Mouse (Mus musculus) brain, adult 2 months (tissue): Measurements from ENCODE around the gene Isyna1.

Experiments used
- DNase-seq: peaks from one replicate; pipeline ENCODE4 v3.0.0; 2011; ENCODE audit warnings: low read depth, low spot score

Isyna1 gene

DNA sequence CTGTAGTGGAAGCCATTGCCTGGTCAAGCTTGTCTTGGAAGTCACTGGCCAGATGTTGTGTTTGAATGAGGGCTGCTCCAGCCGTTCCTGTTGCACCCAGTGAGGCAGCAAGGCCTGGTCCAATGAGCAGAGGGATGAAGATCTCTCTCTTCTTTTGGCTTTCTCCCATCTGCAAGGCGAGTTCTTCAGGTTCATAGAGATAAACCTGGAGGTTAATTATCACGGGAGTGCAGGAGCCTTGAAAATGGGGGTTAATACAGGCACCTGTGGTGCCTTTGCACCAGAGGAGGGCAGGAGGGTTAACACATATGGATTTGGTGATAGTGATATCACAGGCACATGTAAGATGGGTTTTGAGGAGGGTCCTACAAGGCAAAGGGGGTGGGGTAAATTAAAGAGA, 28.0 kb downstream of the Isyna1 start:
- no peak for DNase-seq

DNA sequence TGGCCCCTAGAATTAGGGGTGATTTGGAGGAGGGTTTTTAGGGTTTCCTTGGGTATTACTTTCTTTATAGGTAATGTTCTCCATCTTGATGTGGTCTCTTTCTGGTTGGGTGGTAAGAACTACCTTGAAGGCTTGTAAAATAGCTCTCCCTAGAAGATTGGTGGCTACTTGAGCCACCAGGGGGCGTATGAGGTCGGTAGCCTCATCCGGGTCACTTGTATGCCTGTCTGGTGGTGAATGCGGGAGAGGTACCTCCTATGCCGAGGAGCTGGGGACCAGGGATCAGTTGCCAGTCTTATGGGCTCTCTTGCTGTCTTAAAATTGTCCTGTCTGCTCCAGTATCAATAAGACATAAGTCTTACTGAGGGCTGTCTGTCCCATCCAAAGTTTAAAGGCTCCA, 30.9 kb downstream of the Isyna1 start:
- DNase-seq = peak; percentile 47

DNA sequence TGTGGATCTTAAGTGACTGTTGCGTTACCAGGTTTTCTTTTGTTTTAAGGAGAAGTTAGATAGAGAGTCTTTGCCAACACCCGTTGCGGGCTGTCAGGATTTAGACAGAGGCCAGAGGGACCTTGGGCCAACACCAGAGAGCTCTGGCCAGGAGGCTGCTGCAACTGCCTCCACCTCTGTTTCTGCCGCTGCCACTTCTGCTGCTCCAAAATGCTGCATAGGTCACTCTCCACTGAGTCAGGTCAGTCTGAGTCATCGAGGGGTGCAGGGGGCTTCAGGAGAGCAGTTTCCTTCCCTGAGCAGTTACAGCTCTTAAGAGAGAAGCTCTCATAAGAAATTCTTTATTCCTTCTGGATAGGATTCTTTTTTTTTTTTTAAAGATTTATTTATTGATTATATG, 32.9 kb downstream of the Isyna1 start:
- no peak for DNase-seq

DNA sequence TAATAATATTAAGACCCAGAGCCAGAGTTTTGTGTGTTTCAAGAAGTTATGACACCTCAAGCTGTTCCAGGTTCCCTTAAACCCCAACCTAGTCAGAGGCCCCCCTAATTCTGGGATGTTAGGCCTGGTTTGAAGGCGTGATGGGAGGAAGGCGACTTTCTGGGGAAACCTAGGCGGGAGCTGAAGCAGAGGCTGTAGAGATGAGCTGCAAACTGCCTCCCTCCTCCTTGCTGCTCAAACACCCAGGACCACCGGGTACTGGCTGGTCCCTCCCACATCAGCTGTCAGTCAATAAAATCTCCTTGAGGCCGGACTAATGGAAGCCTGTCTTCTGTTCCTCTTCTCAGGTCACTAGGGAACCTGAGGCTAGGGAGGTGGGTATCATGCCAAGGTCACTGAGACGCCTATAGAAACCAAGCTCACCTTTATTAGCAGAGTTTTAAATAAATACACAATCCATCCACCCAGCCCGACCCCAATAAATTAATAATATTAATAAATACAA, 34.9 kb downstream of the Isyna1 start:
- no peak for DNase-seq

DNA sequence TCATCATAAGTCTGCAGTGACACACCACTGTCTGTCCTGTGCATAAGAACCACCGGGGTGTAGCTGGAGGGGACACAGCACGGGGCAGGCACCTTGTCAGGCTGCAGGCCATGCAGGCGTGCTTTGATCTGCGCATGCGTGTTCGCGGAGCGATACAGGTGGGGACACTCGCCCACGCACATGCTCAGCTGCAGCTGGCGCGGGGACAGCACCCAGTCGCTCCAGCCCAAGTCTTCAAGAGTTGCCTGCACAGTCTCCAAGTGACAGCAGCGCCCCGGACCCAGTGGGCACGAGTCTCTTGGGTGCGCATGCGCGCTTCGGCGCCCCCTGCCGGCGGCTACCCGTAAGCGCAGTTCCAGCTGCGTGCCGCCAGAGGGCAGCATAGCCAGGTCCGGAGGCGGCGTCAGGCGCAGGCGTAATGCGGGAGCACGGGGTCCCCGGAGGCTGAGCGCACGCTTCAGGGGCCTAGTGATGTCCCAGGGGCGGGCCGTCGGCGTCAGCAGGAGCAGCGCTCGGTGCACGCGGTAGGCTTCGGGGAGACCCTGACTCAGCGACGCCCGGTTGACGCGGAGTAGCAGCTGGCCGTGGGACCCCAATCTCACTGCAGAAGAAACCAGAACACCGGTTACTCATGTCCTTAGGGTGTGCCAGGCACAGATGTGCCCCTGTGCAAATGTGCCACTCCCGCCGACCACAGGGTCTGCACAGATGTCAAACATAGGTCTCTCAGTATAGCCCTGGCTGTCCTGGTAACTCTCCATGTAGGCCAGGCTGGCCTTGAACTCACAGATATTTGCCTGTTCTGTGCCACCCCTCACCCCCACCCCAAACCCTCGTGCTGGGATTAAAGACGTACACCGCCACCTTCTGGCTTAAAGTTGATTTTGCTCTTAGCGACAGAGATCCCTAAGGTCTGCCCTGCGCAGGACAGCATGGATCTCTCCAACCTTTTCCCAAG, 35.7 kb downstream of the Isyna1 start:
- peak; percentile 94 for DNase-seq

DNA sequence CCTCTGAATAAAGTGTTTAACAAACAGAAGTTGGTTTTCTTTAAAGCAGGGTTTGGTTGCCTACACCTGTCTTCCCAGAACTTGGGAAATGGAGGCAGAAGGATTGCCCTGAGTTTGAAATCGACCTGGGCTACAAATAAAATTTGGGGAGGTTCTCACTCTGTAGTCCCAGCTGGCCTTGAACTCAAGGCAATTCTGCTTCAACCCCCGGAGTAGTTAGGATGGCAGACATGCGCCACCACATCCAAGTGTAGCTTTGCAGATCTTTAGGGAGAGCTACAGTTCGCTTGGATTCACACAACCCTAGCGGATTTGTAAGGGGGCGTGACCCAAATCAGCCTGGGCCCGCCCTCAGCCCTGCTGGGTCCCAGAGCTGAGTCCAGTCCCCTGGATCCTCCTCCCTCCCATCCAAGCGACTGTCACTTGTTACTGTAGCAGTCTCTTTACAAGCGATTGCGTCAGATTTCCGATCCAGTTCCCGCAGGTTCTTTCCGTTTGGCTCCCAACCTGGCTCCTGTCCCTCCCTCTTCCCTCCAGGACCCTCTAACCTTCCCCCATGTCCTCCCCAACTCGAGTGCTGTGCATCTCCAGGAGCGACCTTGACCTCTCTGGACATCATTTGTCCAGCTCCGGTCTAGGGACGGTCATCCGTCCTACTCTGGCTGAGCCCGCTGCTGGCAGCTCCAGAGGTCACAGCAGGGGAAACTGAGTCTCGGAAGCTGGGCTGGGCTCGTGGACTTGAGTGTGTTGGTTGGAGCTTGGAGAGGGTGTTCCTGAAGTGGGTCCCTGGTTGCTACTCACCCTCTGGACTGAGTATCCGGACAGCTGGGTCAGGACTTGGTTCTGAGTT, 36.6 kb downstream of the Isyna1 start:
- peak; percentile 52 for DNase-seq

DNA sequence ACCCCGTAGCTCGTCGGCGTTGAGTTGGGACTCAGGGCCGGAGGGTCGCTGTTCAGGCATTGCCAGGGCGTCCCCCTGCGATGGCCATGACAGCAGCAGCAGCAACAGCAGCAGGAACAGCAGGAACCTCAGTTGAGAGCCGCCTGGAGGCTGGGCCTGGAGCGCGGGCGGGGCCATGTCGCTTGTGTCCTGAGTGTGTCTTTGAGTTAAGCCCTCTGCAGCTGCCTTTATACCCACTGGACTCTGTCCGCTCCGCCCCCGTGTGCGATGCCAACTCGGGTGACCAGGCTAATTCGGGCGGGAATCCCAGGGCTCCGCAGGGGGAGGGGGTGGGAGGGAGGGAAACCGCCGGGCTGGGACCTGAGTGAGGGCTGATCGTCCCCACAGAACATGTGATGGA, 37.3 kb downstream of the Isyna1 start:
- DNase-seq = no peak

DNA sequence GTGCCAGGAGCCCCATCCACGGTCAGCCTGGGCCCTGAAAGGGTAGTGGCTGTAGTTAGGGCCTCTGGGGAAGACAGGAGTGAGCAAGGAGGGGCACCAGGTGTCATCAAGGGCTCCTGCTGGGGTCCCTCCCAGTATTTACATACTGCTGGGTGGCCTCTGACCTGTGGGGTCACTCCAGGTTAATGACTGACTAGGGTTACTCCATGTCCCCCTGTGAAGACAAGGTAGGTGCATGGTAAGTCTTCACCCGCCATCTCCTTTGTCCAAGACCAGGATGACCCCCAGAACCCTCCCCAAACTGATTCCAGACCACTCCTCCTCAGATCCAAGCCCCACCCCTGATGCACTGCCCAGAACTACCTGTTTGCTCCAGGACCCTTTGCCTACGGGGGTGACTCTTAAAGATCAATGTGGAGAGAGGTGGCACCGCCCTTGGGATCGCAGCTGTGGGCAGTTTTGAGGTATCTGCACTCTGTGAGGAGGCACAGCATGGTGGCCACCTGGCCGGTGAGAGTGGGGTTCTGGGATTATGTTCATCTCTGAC, 38.2 kb downstream of the Isyna1 start, which contains the start of gene Gdf15:
Gdf15 (minus strand) TSS at position 111 of the 547 bp plus-strand sequence.
- no peak for DNase-seq

DNA sequence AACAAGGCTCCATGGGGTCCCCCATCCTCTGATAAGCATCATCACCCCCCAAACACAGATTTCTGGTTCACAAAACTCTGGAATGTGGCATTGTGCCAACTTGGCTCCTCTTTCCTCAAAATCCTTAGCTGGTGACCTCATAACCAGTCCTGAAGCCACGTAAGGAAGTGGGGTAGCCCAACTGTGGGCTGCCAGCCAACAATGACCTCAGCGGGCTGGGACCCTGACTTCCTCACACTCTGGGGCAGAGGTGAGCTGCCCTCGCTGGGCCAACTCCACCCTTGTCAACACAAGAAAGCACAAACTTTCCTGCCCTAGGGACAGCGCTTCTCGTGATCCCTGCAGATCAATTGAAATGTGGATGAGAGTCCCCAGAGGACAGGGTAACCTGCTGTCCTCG, 39.9 kb downstream of the Isyna1 start:
- DNase-seq = no peak

DNA sequence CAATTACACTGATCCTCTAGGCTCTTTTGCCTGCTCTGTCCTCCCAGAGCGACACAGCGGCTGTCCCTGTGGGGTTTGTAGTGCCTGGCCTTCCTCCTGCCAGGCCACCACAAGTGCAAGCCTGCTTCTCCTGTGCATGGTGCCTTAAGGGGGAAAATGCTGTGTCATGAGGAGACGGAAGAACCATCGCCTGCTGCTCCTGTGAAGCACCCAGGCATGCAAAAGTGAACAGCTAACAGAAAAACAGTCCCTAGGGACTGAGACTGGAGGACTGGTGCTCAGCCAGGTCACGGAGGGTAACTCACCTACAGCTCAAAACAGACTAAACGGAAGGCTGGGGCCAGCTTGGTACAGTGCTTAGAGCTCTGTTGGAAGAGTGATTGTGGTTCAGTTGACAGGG, 41.4 kb downstream of the Isyna1 start:
- DNase-seq = no peak

DNA sequence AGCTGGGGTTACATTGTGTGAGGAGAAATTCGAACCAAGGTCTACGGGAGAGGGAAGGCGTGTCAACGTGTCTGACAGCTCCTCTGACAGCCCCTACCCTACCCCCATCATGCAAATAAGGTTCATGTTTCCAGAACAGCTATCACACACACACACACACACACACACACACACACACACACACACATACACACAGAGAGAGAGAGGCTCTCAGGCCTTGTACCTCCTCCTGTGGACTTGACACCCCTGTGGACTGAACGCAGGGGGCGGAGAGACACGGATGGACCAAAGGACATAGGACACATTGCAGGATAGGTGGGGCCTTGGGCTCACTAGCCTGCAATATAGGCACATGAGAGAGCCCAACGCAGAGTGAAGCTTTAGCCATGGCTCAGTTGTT, 42.7 kb downstream of the Isyna1 start:
- DNase-seq = no peak

DNA sequence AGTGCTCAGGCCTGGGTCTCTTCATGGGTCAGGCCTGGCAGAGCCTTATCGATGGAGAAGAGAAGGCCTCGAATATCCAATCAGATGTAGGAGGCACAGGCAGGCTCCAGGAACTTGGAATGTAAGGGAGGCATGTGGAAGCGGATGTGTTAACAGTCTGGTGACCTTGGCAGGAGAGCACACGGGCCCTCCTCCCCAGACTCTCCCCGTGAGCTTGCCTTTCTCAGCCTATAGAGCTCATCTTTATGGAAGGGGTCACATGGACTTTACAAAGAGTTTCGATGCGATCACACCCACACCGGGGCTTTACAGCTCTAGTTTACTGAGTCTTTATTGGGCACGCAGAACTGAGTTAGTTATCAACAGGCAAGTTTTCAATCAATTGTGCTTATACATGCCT, 44.6 kb downstream of the Isyna1 start:
- DNase-seq = no peak

DNA sequence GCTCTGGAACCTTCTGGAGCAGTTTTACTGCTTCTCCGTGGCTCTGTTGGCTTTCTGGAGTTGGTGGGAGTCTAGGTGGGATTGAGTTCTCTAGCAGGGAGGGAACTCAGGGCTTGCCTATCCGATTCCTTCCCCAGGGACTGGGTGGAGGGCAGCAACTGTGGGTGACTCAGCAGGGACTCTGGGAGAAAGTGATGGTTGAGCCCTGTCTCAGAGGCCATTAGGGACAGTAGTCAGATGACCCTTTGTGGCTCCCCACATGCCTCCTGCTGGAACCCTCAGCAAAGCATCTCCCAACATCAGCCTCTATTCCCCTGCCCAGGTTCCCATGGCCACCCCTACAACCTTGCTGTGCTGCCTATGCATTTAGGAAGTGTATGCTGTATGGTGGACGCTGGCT, 48.8 kb downstream of the Isyna1 start:
- DNase-seq = no peak

DNA sequence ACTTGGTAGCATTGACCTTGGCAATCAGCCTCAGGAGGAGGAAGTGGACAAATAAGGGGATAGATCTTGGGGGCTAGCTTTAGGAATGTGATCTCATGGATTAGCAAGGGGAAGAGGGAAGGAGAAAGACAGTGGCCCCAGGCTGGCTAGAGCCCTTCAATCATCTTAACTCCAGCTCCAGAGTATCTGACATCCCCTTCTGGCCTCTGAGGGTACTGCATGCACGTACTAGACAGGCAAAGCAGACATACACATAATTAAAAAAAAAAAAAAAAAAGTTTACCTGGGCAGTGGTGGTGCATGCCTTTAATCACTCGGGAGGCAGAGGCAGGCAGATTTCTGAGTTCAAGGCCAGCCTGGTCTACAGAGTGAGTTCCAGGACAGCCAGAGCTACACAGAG, 49.9 kb downstream of the Isyna1 start:
- no peak for DNase-seq

DNA sequence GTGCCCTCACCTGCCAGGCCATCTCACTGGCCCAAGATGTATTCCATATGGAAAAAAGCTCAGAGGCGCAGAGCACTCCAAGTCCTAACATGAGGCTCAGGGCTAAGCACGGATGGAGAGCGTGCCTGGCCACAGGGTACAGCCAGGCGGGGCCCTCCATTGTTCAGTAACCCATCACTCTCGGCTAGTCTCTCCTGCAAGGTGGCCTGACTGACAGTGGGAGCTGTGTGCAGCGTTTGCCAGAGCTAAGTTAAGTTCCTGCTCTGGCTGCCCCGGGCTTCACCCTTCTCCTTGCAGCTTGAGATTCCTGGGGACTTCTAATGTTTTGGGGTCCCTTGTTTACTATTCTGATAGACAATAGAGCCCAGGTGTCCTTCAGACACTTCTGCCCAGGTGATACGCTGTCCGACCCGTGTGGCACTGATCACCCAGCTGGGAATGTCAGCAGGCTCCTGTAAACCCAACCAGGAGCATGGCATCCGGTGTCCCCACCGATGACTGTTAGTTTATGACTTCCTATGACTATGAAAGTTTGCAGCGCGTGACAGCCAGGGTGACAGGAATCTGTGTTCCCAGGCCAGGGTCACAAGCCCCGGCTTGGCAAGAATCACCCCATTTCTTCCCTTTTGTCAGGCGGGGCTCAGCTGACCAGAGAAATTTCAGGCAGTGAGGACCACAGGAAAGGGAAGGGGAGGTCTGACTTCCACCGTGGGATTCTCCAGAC, 51.5 kb downstream of the Isyna1 start:
- DNase-seq = no peak

DNA sequence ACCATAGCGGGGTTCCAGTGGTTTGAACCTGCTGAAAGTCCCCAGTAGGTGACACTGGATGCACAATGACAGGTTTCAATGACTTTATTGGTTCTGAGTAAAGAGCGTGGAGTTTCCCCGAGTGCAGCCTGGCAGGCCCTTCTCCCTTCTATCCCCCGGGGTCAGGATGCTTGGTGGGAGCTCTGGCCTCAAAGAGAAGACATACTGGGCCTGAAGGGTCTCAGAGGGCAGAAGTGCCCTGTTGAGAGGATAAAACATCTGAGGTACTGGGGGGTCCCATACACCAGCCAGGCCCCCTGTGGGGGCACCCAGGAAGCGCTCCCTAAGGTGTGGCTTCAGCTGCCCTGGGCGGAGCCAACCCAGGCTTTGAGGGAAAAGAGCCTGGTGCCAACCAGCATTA, 52.2 kb downstream of the Isyna1 start:
- DNase-seq = no peak

DNA sequence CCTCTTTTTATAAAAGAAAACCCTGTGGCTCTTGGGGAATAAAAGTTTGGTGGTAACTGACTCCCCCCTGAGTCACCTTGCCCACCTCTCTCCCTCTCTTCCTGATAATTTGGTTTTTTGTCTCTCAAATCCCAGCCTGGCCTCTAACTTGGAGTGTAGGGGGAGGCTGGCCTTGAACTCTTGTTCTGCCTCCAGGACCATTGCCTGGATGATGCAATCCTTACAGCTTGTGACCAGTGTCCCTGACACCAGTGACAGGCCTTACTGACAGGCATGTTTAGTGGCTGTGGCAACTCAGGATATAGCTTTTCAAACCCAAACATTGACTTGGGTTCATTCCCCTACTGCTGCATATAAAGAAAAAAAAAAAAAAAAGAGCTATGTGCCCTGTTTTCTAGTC, 52.6 kb downstream of the Isyna1 start:
- no peak for DNase-seq
